Mouse (Mus musculus): ENCODE data around the gene M6pr.

M6pr gene

DNA sequence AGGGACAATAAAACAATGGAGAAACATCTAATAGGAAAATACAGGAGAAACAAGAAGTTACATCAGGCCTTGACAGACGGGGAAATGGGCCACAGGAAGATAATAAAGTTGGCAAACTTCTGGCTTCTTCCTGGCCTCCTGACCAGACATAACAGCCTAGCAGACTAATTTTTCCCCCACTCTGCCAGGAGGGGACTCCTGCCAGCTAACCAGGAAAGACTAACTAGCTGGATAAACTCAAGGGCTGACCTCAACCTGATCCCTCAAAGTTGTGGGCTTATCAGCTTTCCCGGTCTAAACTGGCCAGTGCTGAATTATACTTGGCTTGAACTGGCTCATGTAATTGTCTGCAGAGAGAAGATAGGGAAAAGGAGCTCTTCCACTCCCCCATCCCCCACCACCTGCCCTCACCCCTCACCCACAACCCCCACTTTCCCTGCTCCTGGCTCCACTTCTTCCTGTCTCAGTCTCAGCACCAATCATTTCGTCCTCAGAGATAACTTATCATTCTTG is 8.8 kb upstream of the M6pr start:
- DNase-seq, result no peak

DNA sequence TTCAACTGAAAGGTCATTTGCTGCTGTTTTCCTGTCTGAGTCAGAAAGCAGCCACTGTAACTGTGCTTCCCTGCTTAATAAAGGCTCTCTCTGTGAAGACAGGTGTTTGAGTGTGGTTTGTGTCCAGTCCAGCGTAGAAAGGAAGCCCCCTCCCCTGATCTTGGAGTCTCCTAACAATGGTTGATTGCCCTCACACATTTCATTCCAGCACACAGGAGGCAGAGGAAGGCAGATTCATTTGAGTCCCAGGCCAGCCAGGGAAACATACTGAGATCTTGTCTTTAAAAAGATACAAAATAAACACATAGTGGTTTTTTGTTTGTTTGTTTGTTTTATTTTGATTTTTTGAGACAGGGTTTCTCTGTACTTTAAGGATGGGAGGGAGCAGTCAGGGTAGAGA is 6.4 kb upstream of the M6pr start:
- no peak for DNase-seq

GRCm38 (mm10) chr6:122302661-122303060 is 5.9 kb upstream of the M6pr start:
- no peak for DNase-seq

DNA sequence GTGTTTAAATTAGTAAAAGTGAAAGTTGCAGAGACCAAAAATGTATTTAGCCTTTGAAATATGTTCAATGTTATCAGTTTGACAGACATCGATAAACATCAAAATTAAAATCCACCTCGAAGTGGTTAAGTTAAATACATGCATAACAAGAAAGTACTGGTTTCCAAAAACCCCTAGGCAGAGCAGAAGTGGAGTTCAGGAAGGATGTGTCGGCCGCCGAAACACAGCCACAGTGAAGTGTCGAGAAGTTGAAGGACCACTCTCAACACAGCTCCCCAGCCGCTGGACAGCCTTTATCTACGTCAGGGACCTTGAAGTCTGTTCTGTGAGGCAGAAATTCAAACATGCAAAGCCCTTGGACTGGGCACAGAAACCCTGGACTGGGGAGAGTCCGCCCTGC is 5.0 kb upstream of the M6pr start:
- DNase-seq, result no peak

- DNase-seq, result peak; percentile 81
These were observed 4.2 kb upstream of the M6pr start for GRCm38 (mm10) chr6:122304355-122304754.

- DNase-seq, result no peak
These were observed 3.5 kb upstream of the M6pr start for GRCm38 (mm10) chr6:122304790-122305555.

- no peak for DNase-seq
These were observed 1.8 kb upstream of the M6pr start for GRCm38 (mm10) chr6:122306707-122307106.

DNA sequence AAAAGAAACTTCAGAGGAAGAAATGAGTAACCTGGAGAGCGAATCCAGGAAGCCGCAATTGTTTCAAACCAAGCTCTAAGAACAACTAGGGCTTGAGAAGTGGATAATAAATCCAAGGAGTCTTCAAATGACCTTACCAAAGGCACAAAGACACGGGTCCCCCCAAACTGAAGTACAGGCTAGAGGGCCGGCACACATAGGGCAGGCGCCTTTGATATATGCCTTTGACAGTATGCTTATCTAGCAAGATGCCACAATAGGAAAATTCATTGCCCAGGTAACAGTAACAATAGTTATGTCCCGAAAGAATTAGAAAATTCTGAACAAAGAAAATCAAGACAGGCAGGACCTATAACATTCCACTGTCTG is 400 bp upstream of the M6pr start:
- DNase-seq, result no peak

- no peak for DNase-seq
These were observed 983 bp downstream of the M6pr start for GRCm38 (mm10) chr6:122309446-122309960.

DNA sequence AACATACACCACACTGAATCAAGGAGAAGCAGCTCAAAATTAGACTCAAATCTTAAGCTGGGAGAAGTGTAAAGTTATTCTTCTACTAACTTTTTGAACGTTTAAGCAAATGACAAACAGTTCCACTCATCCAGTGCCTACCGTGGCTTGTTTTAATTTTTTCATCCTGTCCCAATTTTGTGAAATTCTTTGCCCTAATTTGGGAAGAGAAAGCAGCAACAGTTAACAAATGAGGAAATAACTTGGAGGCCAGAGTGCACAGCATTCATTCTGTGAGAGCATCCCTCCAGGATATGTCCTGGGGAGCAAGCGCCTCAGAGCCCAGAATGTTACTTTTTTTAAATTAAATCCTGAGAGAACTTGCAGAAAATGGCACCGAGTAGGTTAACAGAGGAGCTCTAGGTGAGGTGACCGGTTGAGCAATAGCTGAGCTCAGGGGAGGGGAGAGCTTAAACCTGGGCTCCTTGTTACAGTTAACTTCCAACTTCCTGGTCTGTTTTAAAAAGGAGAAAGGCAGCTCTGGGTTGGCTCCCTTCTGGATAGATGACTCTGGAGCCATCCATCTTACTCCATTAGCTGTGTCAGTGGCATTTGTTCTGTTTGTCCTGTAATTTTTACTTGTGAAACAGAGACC is 1.8 kb downstream of the M6pr start:
- DNase-seq, result no peak

DNA sequence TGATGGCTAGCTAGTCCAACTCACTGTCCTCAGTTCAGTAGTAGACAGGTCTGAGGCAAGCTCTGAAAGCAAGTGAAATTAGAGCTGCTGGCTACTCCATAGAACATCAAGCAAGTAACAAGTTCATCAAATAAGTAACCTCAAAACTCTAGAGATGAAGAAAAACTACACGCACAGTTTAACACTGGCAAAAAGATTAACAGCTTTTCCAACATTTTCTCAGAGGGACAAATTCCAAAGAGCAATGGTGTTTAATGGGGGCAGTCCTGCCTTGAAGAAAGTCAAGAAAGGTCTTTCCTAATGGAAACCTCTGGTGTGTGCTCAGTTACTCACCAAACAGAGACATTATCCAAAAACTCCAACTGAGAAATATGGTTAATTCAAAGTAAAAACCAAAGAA is 10.2 kb downstream of the M6pr start:
- peak; percentile 72 for DNase-seq

DNA sequence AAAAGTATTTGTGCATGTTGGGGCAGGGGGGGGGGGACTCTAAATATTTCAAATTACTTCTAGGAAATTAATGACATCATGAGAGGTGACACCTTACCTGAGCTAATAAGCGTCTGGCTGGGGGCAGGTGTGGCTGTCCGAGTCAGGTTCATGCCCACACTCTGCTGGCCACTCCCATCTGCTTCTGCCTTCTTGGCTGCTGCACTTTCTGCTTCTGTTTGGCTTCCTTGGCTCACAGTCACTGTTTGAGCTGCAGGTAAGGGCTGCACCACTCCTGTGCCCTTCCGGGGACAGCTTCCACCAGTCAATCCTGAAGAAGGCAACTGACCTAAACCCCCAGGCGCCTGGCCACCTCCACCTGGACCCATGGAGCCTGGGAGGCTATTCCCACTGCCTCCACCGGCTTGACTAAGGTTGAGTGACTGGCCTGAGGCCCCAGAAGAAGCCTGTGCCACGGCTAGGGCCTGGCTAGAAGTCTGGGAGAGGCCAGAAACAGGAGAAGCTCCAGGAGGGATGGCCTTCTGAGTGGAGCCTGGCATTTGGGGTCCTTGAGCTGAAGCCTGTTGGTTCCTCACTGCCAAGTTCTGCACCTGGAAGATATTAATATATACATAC is 16.9 kb downstream of the M6pr start:
- peak; percentile 51 for DNase-seq

GRCm38 (mm10) chr6:122333081-122333612 is 24.6 kb downstream of the M6pr start:
- no peak for DNase-seq

GRCm38 (mm10) chr6:122334786-122335340 is 26.3 kb downstream of the M6pr start:
- DNase-seq, result no peak

DNA sequence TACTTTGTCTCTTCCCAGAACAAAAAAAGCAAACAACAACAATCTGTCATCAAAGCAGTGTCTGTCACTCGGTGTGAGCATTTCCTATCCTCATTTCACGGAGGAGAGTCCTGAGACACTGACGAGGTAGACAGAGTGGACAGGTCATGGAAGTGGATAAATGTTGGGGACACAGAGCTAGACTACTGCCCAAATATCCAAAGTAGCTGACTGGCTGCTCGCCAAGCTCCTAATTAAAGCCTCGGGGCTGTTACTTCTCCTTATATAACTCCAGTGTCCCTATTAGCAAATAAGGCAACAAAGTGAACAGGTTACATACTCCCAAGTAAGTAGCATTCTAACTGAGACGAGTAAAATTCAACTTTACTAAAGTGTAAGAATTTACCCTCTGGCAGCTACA is 29.0 kb downstream of the M6pr start:
- DNase-seq, result peak; percentile 50

DNA sequence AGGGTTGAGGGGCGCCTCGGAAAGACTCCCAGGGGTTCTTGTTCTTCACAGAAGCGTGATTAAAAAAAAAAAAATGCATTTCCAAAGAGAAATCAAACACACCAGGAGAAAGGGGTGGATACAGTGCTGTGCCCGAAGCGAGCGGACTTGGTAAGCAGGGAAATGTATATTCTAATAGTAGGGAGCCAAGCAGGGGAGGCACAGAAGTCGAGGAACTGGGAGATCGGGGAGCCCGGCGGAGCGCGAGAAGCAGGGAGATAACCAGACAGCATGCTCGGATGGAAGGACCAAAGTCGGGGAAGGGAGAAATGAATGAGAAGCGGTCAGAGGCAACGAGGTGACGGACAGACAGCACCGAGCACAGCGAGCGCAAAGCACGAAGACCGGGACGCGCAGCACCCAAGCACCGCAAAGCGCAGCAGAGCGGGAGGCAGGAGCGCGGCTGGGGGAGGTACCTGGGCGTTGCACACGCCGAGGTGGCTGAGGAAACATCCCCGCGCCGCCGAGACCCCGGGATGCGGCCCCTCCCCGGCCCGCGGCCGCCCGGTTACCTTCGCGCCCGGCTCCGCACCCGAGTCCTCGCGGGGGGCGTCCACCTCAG is 30.6 kb downstream of the M6pr start:
- peak; percentile 67 for DNase-seq

DNA sequence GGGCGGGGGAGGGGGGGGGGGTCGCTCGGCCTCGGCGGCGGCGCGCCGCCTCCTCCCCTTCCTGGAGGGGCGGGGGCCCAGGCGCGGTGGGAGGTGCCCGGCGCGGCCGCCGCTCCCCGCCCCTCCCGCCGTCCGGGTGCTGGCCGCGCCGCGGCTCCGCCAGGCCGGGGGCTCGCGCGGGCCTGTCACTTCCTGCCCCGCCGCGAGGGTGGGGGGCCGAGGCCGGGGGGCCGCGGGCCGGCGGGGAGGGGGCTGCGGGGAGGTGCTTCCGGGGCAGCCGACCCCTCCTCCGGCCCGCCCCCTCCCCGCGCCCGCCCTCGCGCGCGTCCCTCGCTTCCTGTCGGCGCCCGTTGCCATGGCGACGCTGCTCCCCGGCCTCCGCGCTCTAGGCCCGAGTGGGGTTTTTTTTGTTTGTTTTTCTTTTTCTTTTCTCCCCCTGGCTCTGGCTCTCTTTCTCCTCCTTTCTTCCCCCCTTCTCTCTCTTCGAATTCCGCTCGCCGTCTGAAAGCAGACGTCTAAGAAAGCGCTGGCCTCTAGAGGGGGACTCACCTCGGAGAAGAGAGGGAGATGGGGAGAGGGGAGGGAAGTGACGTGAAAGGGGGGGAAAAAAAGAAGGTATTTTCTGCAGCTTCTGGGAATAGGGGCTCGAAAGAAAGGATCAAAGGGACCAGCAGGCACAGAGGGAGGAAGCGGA is 31.3 kb downstream of the M6pr start:
- DNase-seq, result peak; percentile 82

DNA sequence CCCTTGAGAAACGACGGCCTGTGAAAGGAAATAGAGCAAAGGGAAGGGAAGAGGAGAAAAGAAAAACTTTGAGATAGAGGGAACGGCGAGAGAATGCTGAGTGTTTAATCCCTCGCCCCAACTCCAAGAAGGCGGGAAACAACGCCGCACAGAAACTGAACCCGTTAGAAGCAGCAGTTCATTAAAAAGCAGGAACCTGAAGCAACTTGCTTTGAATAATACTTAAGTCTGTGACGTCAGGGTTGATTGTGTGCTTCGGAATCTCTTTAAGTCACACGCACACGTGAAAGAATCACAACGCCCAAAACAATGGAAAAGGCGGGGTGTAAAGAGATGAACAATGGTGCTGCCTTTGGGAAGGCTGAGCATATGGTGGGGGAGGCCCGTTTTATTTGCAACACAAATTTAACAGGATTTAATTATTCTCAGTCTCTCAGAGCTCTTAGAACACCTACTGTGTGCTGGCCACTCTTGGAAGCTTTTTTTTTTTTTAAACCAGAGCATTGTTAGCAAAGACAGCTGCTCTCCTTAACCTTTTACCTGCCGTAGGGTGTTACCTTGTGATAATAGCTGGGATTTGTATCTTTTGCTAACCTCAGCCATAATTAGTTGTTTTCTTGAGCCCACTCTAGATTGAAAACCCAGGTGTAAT is 32.0 kb downstream of the M6pr start, which contains the start of gene Phc1:
Phc1 (minus strand) TSS at position 213 of the 652 bp plus-strand sequence.
- DNase-seq, result no peak

DNA sequence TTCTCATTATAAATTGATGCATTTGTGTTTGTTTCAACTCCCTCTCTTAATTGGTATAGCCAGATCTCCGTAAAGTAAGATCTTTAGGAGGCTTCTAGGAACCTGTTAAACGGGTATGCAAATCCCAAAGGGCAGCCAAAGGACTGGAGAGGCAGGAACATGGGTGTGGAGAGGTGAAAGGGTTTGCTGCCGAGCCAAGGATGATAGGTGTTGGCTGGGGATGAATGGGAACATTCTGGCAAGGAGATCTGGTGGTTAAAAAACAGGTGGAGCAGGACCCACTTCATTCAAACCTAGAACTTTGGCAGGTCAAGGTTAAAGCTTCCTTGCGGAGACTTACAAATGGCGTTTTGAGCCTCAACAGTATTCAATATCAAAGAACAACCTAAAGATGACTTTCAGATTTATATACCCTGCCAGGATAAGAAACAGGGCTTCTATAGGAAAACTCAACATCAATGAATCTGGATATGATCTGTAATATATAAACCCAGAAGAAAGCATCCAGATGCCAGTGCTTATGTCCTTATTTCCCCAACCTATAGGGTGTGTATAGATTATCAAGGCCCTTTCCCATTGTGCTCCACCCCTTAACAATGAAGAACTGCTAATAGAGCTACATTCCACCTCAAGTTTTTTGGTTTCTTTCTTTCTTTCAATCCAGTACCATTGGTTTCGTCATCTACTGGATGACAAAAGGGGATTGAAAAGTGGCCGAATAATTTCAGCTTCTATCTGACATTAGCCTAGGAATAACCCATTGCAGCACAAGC is 32.7 kb downstream of the M6pr start:
- DNase-seq, result peak; percentile 41

DNA sequence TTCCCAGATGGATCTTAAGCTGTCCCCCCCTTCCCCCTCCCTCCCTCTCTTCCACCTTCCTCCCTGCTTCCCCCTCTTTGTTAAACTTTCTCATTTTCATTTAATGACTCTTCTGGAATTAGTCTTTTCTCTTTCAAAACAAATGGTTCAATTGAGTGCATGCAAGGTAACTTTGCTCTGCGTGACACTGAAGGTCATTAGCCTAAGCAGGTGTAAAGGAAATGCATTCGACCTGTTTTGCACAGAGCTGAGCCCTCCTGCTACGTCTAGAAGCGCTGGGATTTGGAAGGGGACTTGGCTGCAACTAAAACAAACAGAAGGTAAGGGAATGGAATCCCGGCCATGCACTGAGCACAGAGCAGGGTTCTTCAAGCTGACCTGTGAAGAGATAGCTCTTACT is 33.6 kb downstream of the M6pr start:
- no peak for DNase-seq

DNA sequence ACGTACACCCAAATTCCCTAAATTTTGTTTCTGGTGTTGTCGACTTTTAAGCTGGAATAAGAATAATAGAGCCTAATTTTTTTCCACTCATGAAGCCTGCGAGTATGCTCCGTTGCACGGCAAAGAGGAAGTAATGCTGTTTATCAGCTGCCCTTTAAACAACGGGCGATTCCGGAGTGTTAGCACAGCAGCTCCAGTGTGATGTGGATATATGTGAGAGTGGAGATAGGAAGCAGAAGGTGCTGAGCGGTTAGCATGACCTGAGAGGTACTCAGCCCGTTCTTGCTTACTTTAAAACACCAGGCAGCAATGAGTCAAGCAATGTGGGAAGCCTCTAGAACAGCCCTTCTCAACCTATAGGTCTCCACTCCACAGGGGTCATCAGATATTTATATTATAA is 35.2 kb downstream of the M6pr start:
- DNase-seq, result no peak

Data from kidney, adult 9 months (tissue).